Mouse (Mus musculus): ENCODE results near the gene Pcolce2.

- TF ChIP-seq CTCF (IDR thresholded peaks at IDR 0.05; ENCODE audit: extremely low read depth, insufficient read length, insufficient replicate concordance, low read depth, low read length) (no peak), POLR2A (IDR thresholded peaks at IDR 0.05; ENCODE audit: low read depth, low read length) (no peak)
Observed at GRCm38 (mm10) chr9:95699273-95699672, 61.9 kb downstream of the Pcolce2 start.
